Mouse (Mus musculus) ZHBTc4 (cell line): ENCODE measurements at regions not wholly inside any gene's neighbourhood (a gene's known extent, or its start where the extent isn't known, plus 50 kb on each side); places are given as distances from the start of the nearest gene placed in this dataset.

ENCODE experiments used
- DNase-seq: peaks from one replicate; pipeline ENCODE4 v3.0.0-alpha.2; 2011; ENCODE audit warnings: low read depth, low spot score

- DNase-seq: no peak
Observed at GRCm38 (mm10) chr1:26573798-26574450, 113.3 kb downstream of the 4931408C20Rik start.

- DNase-seq: no peak
Observed at GRCm38 (mm10) chr1:26559505-26559904, 127.8 kb downstream of the 4931408C20Rik start.

DNA sequence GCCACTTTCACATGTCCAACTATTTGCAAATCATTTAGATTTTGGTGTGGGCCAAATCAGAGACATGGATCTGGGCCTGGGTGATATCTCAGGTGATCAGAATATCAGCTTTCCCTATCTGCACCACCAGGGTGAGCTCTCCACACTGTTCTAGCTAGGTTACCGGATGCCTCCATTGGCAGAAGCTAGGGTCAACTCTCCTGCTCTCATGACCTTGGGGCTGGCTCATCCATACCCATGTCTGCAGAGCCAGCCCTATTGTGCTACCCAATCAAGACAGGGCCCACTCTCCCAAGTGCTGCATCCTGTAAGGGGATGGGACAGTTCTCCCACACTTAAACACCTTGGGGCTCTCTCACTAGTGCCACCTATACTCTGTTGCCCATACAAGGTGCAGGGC, 162.7 kb downstream of the 4931408C20Rik start:
- DNase-seq: peak; percentile 26

GRCm38 (mm10) chr1:26511368-26511767, 175.9 kb downstream of the 4931408C20Rik start:
- no peak for DNase-seq
